Mouse (Mus musculus) E14TG2a.4 (cell line): ENCODE measurements around the gene Tpm4.

ENCODE experiments used
- CTCF ChIP-seq: conservative IDR thresholded peaks from 2 replicates; pipeline ENCODE4 v1.5.1; 2014; ENCODE audit warnings: low read length
- NANOG ChIP-seq: IDR thresholded peaks from 2 replicates; pipeline ENCODE4 v1.6.1; 2014; ENCODE audit warnings: borderline replicate concordance, low read length, mixed read lengths

DNA sequence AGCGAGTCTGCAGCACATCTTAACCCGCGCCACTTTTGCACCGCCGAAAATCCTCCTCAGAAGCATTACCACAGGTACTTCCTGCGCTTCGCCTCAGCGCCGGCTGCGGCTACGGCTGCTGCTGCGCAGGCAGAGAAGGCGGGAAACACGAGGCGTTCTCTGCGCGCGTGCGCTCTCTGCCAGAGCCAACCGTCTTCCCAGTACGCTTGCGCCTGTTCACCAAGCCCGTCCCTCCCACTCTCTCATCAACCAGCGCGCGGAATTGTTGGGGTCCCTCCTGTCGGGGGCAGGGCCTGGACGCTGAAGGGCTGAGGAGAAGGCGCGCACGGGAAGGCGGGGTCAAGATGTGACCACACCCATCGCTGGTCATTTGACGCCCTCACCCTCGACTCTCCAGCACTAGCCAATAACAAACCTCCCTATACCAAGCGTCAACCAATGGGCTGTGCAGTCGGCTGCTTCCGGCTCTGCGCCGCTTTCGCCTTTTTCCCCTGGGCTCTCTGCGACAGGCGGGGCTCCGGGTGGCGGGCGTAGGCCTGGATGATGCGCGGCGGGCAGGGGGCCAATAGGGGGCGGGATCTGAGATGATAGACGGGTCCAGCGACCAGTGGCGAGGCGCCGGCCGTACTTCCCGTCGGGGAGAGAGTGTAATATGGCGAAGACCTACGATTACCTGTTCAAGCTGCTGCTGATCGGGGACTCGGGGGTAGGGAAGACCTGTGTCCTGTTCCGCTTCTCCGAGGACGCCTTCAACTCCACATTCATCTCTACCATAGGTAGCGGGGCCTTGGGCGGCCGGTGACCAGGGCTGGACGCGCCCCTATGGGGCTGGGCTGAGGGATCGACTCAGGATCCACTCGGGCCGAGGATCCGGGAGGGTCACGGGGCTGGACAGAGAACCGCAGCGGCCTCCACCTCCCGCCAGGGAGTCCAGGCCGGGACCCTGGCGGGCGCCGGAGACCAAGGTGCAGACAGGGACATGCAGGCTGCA, 26.2 kb downstream of the Tpm4 start, which contains the start of gene Rab8a:
- TF ChIP-seq CTCF (no peak), NANOG (no peak)
